Mouse (Mus musculus): Measurements from ENCODE around the gene Vps33b. TPM values are rescaled to one million over a fixed set of nuclear protein-coding genes. Genes with fewer than 3 reads are reported as not detected.
A peak's percentile ranks its signal among the peaks of the same experiment; 100 is the strongest.

Vps33b gene
- polyA plus RNA-seq, 1 experiment from 2014 or later, result 21.8 TPM

DNA sequence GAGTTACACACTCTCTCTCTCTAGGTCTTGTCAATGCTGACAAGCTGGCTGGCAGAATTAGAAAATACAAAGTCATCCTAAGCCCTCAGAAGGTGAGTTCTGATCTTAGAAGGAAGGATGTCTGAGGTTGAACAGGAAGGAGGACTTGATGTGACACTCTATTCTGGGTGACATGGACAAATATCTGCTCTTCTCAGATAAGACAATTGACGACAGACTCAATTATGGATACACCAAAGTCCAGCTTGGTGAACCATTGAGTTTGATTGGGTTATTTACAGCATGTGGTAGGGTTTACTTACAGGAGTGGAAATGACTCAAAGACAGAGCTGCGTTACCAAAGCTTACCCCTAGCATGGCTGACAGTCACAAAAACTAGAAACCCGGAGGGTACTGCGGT is 6.9 kb downstream of the Vps33b start:
- H3K27me3 ChIP-seq, result no peaks in the 10 kb centered on the region
- no peak overlapping the region for H3K27ac ChIP-seq
- peaks cover 2% of the 10 kb centered on the region for H3K4me1 ChIP-seq (replicated peaks)
- H3K9me3 ChIP-seq, result peaks cover 14% of the 10 kb centered on the region
- WGBS, result 95% methylated on average over 4 of the region's 4 CpGs
- no peak overlapping the region for H3K4me2 ChIP-seq
- H3K4me3 ChIP-seq, result no peak overlapping the region
- H3K36me3 ChIP-seq, result peaks cover 88% of the 10 kb centered on the region
- no peak overlapping the region for H3K9ac ChIP-seq
- no peak for ATAC-seq (ENCODE audit: low FRiP score)

DNA sequence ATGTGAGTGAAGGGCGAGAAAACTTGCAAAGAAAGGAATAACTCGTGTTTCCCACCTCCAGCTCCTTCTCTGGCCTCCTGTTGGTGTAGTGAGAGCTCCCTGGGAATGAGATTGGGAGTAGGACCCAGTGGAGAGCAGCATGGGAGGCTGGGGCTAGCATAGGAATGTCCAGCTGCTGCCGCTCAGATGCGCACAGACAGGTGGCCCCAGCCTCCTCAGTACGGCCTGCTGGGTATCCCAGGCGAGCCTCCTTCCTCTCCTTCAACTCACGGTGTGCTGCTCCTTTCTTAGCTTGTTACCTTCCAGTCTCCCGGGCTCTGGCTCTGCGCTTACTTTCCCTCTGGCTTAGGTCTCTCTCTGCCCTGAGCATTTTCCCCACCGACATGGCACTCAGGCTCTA is 10.6 kb downstream of the Vps33b start:
- H3K9me3 ChIP-seq, result peaks cover 3% of the 10 kb centered on the region
- H3K4me2 ChIP-seq, result no peak overlapping the region
- no peaks in the 10 kb centered on the region for H3K4me1 ChIP-seq (replicated peaks)
- no peaks in the 10 kb centered on the region for H3K27me3 ChIP-seq
- ATAC-seq (ENCODE audit: low FRiP score), result no peak
- H3K36me3 ChIP-seq, result peaks cover 89% of the 10 kb centered on the region
- H3K9ac ChIP-seq, result no peak overlapping the region
- no peak overlapping the region for H3K4me3 ChIP-seq
- WGBS, result 86% methylated on average over 10 of the region's 10 CpGs
- H3K27ac ChIP-seq, result no peak overlapping the region

DNA sequence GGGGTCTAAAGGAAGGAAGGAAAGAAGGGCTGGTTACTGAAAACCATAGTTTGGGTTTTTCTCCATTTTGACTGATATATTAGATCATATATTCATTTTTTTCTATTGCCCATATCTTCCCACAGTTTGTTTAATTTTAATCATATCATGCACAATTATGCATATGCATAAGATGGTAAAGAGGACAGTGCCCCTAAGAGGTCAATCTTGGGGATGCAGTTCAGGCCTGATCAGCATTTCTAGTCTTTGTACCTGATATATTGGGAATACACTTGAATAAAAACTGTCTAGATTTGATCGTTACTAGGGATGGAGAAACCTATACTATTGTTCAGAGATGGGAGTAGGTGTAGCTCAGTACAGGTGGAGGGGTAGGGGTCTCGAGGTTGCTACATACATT is 11.5 kb downstream of the Vps33b start:
- Histone ChIP-seq H3K9me3 (no peaks in the 10 kb centered on the region), H3K9ac (no peak overlapping the region), H3K27ac (no peak overlapping the region), H3K36me3 (peaks cover 90% of the 10 kb centered on the region), H3K4me1 (replicated peaks) (no peaks in the 10 kb centered on the region), H3K4me3 (no peak overlapping the region), H3K27me3 (no peaks in the 10 kb centered on the region), H3K4me2 (no peak overlapping the region)
- no peak for ATAC-seq (ENCODE audit: low FRiP score)
- WGBS, result 94% methylated on average over 2 of the region's 2 CpGs

DNA sequence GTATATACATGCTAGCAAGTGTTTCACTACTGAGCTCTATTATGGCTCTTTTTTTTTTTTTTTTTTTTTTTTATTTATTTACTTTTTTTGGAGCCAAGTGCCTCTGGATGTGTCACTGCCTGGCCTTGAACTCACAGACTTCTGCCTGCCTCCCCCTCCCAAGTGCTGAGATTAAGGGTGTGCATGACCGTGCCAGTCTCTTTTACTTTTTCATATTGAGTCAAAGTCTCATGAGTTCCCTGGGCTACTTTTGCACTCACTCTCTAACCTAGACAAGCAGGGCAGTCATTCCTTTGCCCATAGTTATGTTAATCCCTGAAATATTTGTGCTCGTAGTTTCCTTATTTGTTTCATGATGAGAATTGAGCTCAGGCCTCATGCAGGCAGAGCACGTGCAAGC is 12.2 kb downstream of the Vps33b start:
- 86% methylated on average over 3 of the region's 3 CpGs for WGBS
- Histone ChIP-seq H3K9me3 (no peaks in the 10 kb centered on the region), H3K27ac (no peak overlapping the region), H3K27me3 (no peaks in the 10 kb centered on the region), H3K4me1 (replicated peaks) (no peaks in the 10 kb centered on the region), H3K4me3 (no peak overlapping the region), H3K9ac (no peak overlapping the region), H3K4me2 (no peak overlapping the region), H3K36me3 (peaks cover 90% of the 10 kb centered on the region)
- ATAC-seq (ENCODE audit: low FRiP score), result no peak

DNA sequence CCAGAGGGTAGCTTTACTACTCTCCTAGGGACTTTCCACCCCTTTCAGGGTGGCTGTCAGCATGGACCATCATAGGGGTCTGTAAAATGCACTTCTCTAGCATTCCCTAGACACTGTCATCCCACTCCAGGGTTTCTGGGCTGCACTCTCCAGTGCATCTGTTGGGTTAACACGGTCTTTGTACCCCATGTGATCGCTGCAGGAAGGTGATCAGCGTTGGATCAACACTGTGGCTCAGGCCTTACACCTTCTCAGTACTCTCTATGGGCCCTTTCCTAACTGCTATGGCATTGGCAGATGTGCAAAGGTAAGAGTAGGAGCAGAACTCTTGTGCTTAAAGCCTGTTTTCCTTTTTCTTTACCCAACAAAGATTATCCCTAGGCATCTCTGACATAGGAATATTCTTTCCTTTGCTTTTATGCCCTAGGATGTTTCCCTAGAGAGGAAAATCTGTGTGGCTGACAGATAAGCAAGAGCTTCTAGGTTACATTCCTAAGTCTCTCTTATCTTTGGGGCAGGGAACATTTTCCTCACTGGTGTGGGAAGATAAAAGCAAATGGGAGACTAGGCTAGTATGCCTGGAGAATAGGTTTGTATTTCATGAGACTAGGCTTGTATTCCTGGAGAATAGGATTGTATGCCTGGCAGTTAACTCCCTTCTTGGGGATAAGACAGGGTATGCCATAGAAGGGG is 13.9 kb downstream of the Vps33b start:
- WGBS, result 89% methylated on average over 3 of the region's 3 CpGs
- Histone ChIP-seq H3K4me3 (no peak overlapping the region), H3K4me2 (no peak overlapping the region), H3K4me1 (replicated peaks) (no peaks in the 10 kb centered on the region), H3K27ac (no peak overlapping the region), H3K36me3 (peaks cover 90% of the 10 kb centered on the region), H3K9ac (no peak overlapping the region), H3K27me3 (no peaks in the 10 kb centered on the region), H3K9me3 (no peaks in the 10 kb centered on the region)
- no peak for ATAC-seq (ENCODE audit: low FRiP score)

DNA sequence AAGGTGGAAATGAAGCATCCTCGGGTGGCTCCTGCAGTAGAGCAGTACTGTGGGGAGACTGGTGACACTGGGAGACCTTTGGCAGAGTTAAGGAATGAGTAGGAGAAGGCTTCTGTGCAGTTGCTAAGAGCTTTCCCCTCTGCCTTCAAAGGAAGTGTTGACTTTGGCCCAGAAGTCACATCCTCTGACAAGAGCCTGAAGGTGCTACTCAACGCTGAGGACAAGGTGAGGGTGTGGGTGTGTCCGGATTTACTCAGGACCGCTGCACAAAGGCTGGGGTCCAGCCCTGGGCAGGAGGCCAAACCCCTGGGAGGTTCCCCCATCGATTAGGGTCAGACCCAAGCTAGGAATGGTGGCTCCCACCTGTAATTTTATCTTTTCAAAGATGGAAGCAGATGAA is 14.9 kb downstream of the Vps33b start:
- 96% methylated on average over 5 of the region's 5 CpGs for WGBS
- no peak overlapping the region for H3K9ac ChIP-seq

DNA sequence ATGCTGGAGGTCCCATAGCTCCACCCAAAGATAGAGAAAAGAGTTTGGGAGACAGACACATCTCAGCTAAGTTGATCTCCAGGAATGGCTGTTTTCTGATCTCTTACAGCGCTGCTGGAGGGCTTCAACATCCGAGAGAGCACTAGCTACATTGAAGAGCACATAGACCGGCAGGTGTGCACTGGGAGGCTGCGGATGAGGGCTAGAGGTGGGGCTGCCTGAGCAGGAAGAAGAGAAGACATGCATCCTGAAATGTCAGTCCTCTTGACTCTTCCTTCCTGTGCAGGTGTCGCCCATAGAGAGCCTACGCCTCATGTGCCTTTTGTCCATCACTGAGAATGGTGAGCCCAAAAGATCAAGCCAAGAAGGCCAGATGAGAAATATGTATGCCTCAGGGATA is 16.3 kb downstream of the Vps33b start:
- Histone ChIP-seq H3K9me3 (no peaks in the 10 kb centered on the region), H3K27me3 (no peaks in the 10 kb centered on the region), H3K4me1 (replicated peaks) (no peaks in the 10 kb centered on the region), H3K9ac (no peak overlapping the region), H3K4me3 (no peak overlapping the region), H3K4me2 (no peak overlapping the region), H3K27ac (no peak overlapping the region), H3K36me3 (peaks cover 87% of the 10 kb centered on the region)
- WGBS, result 96% methylated on average over 6 of the region's 6 CpGs
- no peak for ATAC-seq (ENCODE audit: low FRiP score)

More for the DNA sequence above, 14.9 kb downstream of the Vps33b start:
- Histone ChIP-seq H3K4me1 (replicated peaks) (no peaks in the 10 kb centered on the region), H3K27me3 (no peaks in the 10 kb centered on the region), H3K9me3 (no peaks in the 10 kb centered on the region), H3K4me3 (no peak overlapping the region), H3K36me3 (peaks cover 87% of the 10 kb centered on the region), H3K27ac (no peak overlapping the region), H3K4me2 (no peak overlapping the region)
- no peak for ATAC-seq (ENCODE audit: low FRiP score)

DNA sequence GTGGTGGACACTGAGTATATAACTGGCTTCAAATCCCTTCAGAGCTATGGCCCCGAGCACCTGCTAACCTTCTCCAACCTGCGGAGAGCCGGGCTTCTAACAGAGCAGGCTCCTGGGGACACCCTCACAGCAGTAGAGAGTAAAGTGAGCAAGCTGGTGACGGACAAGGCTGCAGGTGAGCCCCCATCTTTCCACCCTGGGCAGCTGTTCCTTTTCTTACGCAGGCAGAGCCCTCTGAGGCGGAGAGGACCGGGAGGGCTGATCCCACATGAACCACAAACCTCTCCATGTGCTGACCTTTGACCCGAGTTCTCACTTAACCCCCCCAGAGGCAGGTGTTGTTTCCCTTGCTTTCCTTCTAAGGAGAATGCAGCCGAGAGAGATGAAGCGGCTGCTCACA is 18.3 kb downstream of the Vps33b start:
- no peak overlapping the region for H3K27ac ChIP-seq
- 84% methylated on average over 10 of the region's 10 CpGs for WGBS
- H3K27me3 ChIP-seq, result no peaks in the 10 kb centered on the region
- no peak overlapping the region for H3K9ac ChIP-seq
- H3K4me2 ChIP-seq, result no peak overlapping the region
- ATAC-seq (ENCODE audit: low FRiP score), result no peak
- no peaks in the 10 kb centered on the region for H3K4me1 ChIP-seq (replicated peaks)
- peaks cover 82% of the 10 kb centered on the region for H3K36me3 ChIP-seq
- no peak overlapping the region for H3K4me3 ChIP-seq
- no peaks in the 10 kb centered on the region for H3K9me3 ChIP-seq

DNA sequence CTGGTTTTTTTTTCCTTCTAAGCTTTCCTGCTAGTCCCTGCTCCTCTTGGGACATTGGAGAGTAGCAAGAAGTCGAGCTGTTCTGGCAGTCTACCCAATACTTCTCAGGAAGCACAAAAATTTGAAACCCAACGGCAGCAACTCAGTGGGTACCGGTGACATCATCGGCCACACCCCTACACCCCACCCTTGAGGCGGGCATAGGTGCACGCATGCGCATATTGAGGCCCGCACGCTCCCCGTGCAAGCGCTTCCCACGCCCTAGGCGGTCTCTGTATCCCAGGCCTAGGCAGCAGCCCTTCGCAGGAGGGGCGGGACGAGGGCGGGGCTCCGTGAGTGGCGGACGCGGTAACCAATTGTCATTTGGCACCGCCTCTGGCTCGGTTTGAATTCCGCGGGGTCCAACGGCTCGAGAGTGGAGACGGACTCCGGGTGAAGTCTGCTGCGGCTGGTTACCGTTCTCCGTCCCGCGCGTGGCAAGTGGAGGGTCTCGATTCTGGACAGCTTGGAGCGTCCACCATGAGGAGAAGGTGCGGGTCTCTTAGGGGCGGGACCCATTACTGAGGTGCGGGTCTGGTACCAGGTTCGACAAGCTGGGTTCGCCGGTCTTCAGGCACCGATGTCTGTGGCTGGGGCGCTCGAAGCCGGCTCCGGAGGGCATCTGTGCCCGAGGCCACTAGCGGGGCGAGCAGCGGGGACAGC is 24.8 kb downstream of the Vps33b start, which contains the start of gene Prc1:
Gene Prc1 (plus strand): TSS at position 389 of the 702 bp plus-strand sequence.
- Histone ChIP-seq H3K9me3 (no peaks in the 10 kb centered on the region), H3K4me3 (peak within 1 kb of the TSS; percentile 68), H3K27ac (peak within 1 kb of the TSS; percentile 41), H3K27me3 (no peaks in the 10 kb centered on the region), H3K9ac (peak within 1 kb of the TSS; percentile 75), H3K4me2 (peak within 1 kb of the TSS; percentile 97), H3K4me1 (replicated peaks) (peaks cover 8% of the 10 kb centered on the region; the same call in 1 of the 2 replicates), H3K36me3 (peaks cover 19% of the 10 kb centered on the region)
- WGBS, result under 1% methylated on average over 52 of the region's 52 CpGs
- peak; percentile 98 for ATAC-seq (ENCODE audit: low FRiP score)

DNA sequence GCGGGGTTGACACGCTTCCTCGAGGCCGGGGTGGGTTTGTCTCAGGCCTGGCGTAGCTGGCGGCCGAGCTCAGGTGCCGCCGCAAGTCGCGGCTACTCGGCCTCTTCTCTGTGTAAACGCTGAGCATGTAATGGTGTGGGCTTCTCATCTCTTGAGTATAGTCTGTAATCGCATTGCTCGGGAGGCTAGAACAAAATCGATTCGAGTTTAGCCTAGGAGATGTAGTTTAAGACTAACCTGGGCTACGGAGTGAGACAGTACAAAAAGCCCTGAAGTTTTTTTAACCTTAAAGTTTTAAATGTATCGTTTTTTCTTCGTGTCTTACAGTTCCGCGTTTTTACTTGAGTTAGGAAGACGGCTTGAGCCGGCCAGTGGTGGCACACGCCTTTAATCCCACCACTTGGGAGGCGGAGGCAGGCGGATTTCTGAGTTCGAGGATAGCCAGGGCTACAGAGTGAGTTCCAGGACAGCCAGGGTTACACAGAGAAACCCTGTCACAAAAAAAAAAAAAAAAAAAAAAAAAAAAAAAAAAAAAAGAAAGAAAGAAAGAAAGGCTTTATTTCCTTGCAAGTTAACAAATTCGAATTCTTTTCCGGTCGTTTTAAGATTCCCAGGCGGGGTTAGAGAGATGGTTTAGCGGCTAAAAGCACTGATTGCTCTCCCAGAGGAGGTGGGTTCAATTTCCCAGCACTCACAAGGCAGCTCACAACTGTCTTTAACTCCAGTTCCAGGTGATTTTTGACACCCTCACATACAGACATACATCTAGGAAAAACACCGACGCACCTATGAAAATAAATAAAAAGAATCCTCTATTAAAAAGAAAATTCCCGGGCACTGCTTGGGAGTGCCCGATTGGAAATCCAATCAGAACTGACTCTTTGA is 25.6 kb downstream of the Vps33b start:
- peak overlapping the region; percentile 68 for H3K4me3 ChIP-seq

DNA sequence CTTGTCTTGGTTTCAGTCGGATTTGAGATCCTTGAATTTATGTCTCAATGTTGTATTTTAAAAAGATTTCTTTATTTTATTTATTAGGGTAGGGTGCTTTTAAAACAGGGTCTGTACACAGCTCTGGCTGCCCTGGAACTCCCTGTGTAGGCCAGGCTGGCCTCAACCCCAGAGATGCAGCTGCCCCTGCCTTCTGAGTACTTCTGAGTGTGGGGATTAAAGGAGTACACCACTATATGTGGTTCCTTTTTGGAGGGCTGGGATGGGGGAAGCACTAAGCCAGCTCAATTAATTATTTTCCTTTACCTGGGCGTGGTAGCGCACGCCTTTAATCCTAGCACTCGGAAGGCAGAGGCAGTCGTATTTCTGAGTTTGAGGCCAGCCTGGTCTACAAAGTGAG is 27.0 kb downstream of the Vps33b start:
- no peaks in the 10 kb centered on the region for H3K27me3 ChIP-seq
- no peak overlapping the region for H3K27ac ChIP-seq
- H3K9me3 ChIP-seq, result no peaks in the 10 kb centered on the region
- peaks cover 8% of the 10 kb centered on the region; the same call in 1 of the 2 replicates for H3K4me1 ChIP-seq (replicated peaks)
- no peak overlapping the region for H3K4me2 ChIP-seq
- H3K4me3 ChIP-seq, result no peak overlapping the region
- H3K36me3 ChIP-seq, result peaks cover 2% of the 10 kb centered on the region; the same call in 1 of the 2 replicates
- 96% methylated on average over 6 of the region's 6 CpGs for WGBS
- no peak overlapping the region for H3K9ac ChIP-seq
- ATAC-seq (ENCODE audit: low FRiP score), result no peak

More for the DNA sequence above, 25.6 kb downstream of the Vps33b start:
- Histone ChIP-seq H3K36me3 (peaks cover 12% of the 10 kb centered on the region), H3K27me3 (no peaks in the 10 kb centered on the region), H3K4me2 (peak overlapping the region; percentile 97), H3K27ac (peak overlapping the region; percentile 35; the same call in 1 of the 2 replicates), H3K4me1 (replicated peaks) (peaks cover 8% of the 10 kb centered on the region; the same call in 1 of the 2 replicates), H3K9ac (peak overlapping the region; percentile 75), H3K9me3 (no peaks in the 10 kb centered on the region)
- 10% methylated on average over 37 of the region's 37 CpGs for WGBS
- peak; percentile 50; the same call in 1 of the 2 replicates for ATAC-seq (ENCODE audit: low FRiP score)

DNA sequence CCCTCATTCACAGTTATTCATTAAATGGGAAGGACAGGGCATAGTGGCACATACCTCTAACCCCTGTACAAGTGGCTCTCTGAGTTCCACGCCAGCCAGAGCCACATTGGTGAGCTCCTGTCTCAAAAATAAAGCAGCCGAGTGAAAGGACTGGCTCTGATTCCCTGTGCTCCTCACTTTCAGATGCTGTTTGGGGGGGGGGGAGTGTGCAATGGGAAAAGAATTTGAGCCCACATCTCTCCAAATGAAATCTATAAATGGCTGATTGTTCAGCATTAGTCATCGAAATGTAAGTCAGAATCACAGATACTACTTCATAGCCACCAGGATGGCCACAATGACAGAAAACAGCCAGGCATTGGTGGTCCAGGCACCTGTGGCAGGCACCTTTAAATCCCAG is 27.6 kb downstream of the Vps33b start:
- Histone ChIP-seq H3K9ac (no peak overlapping the region), H3K4me1 (replicated peaks) (peaks cover 8% of the 10 kb centered on the region; the same call in 1 of the 2 replicates), H3K27ac (no peak overlapping the region), H3K9me3 (no peaks in the 10 kb centered on the region), H3K36me3 (no peaks in the 10 kb centered on the region; the same call in 1 of the 2 replicates), H3K4me2 (no peak overlapping the region), H3K27me3 (no peaks in the 10 kb centered on the region), H3K4me3 (no peak overlapping the region)
- no peak for ATAC-seq (ENCODE audit: low FRiP score)
- 83% methylated on average over 3 of the region's 3 CpGs for WGBS

Data from hindbrain, embryonic 13.5 days (tissue).